Mouse (Mus musculus) neutrophil, adult 59 days (primary cell): ENCODE measurements around the gene Arhgap27. TPM values are rescaled to one million over a fixed set of nuclear protein-coding genes. Genes with fewer than 3 reads are reported as not detected.

Source experiments
- total RNA-seq, 2 experiments: library from RNA; stranded (reverse); gene quantifications; 1 replicate in 1 of 2; 2 replicates in 1 of 2; pipeline ENCODE4 v1.2.4; 2023

The Arhgap27 gene
- 10 to 100 TPM; 57.4 to 62.2 TPM for total RNA-seq

DNA sequence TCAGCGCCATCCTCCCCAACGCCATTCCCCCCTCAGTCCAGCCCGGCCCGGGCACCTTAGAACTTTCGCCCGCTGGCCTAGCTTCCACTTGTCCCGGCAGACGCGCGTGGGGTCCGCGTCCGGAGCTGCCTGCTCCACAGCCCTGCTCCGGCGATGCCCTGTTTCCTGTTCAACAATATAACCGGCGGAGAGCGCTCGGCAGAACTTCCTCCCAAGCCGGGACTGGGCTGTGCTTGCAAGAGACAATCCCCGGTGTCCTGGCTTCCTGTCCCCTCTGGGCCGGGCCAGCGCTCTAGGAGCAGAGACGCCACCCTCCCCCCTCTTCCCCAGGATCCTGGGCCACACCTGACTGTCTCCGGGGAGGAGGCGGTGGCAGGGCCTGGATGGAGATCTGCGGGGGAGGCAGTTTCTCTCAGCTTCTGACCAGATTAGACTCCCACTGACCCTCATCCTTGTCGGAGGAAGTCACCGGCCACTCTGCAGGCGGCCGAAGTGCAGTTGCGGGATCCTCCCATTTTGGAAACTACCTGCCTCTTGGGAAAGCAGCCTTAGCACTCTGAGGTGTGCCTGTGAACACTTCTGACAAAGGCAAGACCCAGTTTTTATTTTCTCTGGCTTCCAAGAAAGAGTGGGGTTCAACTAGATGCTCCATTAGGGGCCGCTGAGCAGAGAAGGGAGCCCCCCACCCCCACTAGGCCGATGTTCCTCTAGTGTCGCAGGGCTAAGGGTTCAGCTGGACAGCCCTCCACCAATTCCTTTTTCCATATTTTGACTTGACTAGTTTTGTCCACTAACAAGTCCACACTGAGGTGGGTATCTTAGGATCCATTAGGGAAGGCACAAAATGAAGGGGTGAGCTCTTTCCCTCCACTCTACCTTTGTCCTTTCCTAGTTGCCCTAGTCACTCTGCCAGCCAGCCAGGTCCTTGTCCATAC, at the start of gene Arhgap27:
Gene Arhgap27 (minus strand): TSS at position 479 of the 935 bp plus-strand sequence.

GRCm38 (mm10) chr11:103411981-103412949, 48.8 kb upstream of the Arhgap27 start, which contains the start of gene Plekhm1:
Gene Plekhm1, minus strand, starts transcription at chr11:103412687.

Other genes starting within 250 kb of the Arhgap27 start
- 10 to 100 TPM; 37.7 to 39.4 TPM for gene Hexim1, start 247.5 kb downstream of the Arhgap27 start, total RNA-seq
- 1 to 10 TPM; 1.0 to 2.0 TPM for gene Hexim2, start 231.3 kb downstream of the Arhgap27 start, total RNA-seq
- 100 to 1,000 TPM; 653 to 657 TPM for gene Fmnl1, start 192.6 kb downstream of the Arhgap27 start, total RNA-seq
- gene 1700023F06Rik, start 155.1 kb downstream of the Arhgap27 start, total RNA-seq = not detected
- gene Spata32, start 145.3 kb downstream of the Arhgap27 start, total RNA-seq = not detected
- 10 to 100 TPM; 31.1 to 33.7 TPM for gene Map3k14, start 96.2 kb downstream of the Arhgap27 start, total RNA-seq
- 10 to 100 TPM; 47.6 to 51.5 TPM for gene Plekhm1, start 49.0 kb upstream of the Arhgap27 start, total RNA-seq
- not detected for gene Lrrc37a, start 140.9 kb upstream of the Arhgap27 start, total RNA-seq